Mouse (Mus musculus): ENCODE measurements around the gene Olfr389. TPM values are rescaled to one million over a fixed set of nuclear protein-coding genes. Genes with fewer than 3 reads are reported as not detected.

Olfr389 gene
- total RNA-seq (2014; rRNA removed) (not detected in 2 replicates), polyA plus RNA-seq (2015; fragmentation: Nextera tagmentation; extraction: Ambion mirVana) (not detected in 2 replicates)

GRCm38 (mm10) chr11:73780613-73781012 lies at the start of gene Olfr389:
Olfr389 (minus strand) TSS chr11:73780713.
- no peak within 1 kb of the TSS for H3K27ac ChIP-seq (ENCODE audit: low read depth, low read length)
- H3K27me3 ChIP-seq (ENCODE audit: insufficient read depth, low read length), result no peaks in the 10 kb centered on the region
- WGBS, result 86% methylated on average over 1 of the region's 1 CpGs
- H3K36me3 ChIP-seq (ENCODE audit: insufficient read depth, low read length), result no peaks in the 10 kb centered on the region
- no peaks in the 10 kb centered on the region for H3K4me1 ChIP-seq (ENCODE audit: insufficient read depth, low read length)
- H3K4me3 ChIP-seq (ENCODE audit: low read depth, low read length), result no peak within 1 kb of the TSS
- H3K9ac ChIP-seq (replicated peaks; ENCODE audit: low read length, poor library complexity, severe bottlenecking), result no peak within 1 kb of the TSS
- TF ChIP-seq CTCF (IDR thresholded peaks at IDR 0.05), result no peak
- H3K4me2 ChIP-seq (ENCODE audit: low read depth, low read length, poor library complexity, severe bottlenecking), result no peak within 1 kb of the TSS
- ATAC-seq (ENCODE audit: low FRiP score) (no peak), DNase-seq (ENCODE audit: low spot score) (no peak)
- H3K9me3 ChIP-seq (ENCODE audit: low read length), result no peaks in the 10 kb centered on the region

- Histone ChIP-seq H3K9me3 (ENCODE audit: low read length) (peaks cover 4% of the 10 kb centered on the region; the same call in 1 of the 2 replicates), H3K36me3 (ENCODE audit: insufficient read depth, low read length) (no peaks in the 10 kb centered on the region), H3K4me3 (ENCODE audit: low read depth, low read length) (no peak within 1 kb of the TSS), H3K4me1 (ENCODE audit: insufficient read depth, low read length) (no peaks in the 10 kb centered on the region), H3K27ac (ENCODE audit: low read depth, low read length) (no peak within 1 kb of the TSS), H3K27me3 (ENCODE audit: insufficient read depth, low read length) (no peaks in the 10 kb centered on the region), H3K4me2 (ENCODE audit: low read depth, low read length, poor library complexity, severe bottlenecking) (no peak within 1 kb of the TSS), H3K9ac (replicated peaks; ENCODE audit: low read length, poor library complexity, severe bottlenecking) (no peak within 1 kb of the TSS)
- no peak for TF ChIP-seq CTCF (IDR thresholded peaks at IDR 0.05)
- ATAC-seq (ENCODE audit: low FRiP score), result no peak
- no peak for DNase-seq (ENCODE audit: low spot score)
- WGBS, result 90% methylated on average over 1 of the region's 1 CpGs
Observed at GRCm38 (mm10) chr11:73816949-73817348, 36.4 kb upstream of the Olfr389 start, which contains the start of gene Olfr392. Olfr392 (minus strand) TSS chr11:73817049.

- Histone ChIP-seq H3K4me3 (ENCODE audit: low read depth, low read length) (no peak within 1 kb of the TSS), H3K4me2 (ENCODE audit: low read depth, low read length, poor library complexity, severe bottlenecking) (no peak within 1 kb of the TSS), H3K9me3 (ENCODE audit: low read length) (peaks cover 8% of the 10 kb centered on the region; the same call in 1 of the 2 replicates), H3K27me3 (ENCODE audit: insufficient read depth, low read length) (no peaks in the 10 kb centered on the region), H3K36me3 (ENCODE audit: insufficient read depth, low read length) (no peaks in the 10 kb centered on the region), H3K27ac (ENCODE audit: low read depth, low read length) (no peak within 1 kb of the TSS), H3K4me1 (ENCODE audit: insufficient read depth, low read length) (no peaks in the 10 kb centered on the region), H3K9ac (replicated peaks; ENCODE audit: low read length, poor library complexity, severe bottlenecking) (no peak within 1 kb of the TSS)
- 12% methylated on average over 1 of the region's 1 CpGs for WGBS
- TF ChIP-seq CTCF (IDR thresholded peaks at IDR 0.05), result no peak
- ATAC-seq (ENCODE audit: low FRiP score), result no peak
- DNase-seq (ENCODE audit: low spot score), result no peak
Observed at GRCm38 (mm10) chr11:73802952-73803351, 22.4 kb upstream of the Olfr389 start, which contains the start of gene Olfr391-ps. Olfr391-ps (minus strand) TSS chr11:73803052.

- no peak for DNase-seq (ENCODE audit: low spot score)
- H3K36me3 ChIP-seq (ENCODE audit: insufficient read depth, low read length), result no peaks in the 10 kb centered on the region
- no peaks in the 10 kb centered on the region for H3K9me3 ChIP-seq (ENCODE audit: low read length)
- TF ChIP-seq CTCF (IDR thresholded peaks at IDR 0.05), result no peak
- H3K4me1 ChIP-seq (ENCODE audit: insufficient read depth, low read length), result no peaks in the 10 kb centered on the region
- H3K27me3 ChIP-seq (ENCODE audit: insufficient read depth, low read length), result no peaks in the 10 kb centered on the region
- H3K27ac ChIP-seq (ENCODE audit: low read depth, low read length), result no peak within 1 kb of the TSS
- H3K9ac ChIP-seq (replicated peaks; ENCODE audit: low read length, poor library complexity, severe bottlenecking), result no peak within 1 kb of the TSS
- 76% methylated on average over 1 of the region's 1 CpGs for WGBS
- no peak within 1 kb of the TSS for H3K4me3 ChIP-seq (ENCODE audit: low read depth, low read length)
- ATAC-seq (ENCODE audit: low FRiP score), result no peak
- no peak within 1 kb of the TSS for H3K4me2 ChIP-seq (ENCODE audit: low read depth, low read length, poor library complexity, severe bottlenecking)
Observed at GRCm38 (mm10) chr11:73782664-73783063, 2.2 kb upstream of the Olfr389 start, which contains the start of gene Olfr390. Olfr390 (plus strand) TSS chr11:73782964.

DNA sequence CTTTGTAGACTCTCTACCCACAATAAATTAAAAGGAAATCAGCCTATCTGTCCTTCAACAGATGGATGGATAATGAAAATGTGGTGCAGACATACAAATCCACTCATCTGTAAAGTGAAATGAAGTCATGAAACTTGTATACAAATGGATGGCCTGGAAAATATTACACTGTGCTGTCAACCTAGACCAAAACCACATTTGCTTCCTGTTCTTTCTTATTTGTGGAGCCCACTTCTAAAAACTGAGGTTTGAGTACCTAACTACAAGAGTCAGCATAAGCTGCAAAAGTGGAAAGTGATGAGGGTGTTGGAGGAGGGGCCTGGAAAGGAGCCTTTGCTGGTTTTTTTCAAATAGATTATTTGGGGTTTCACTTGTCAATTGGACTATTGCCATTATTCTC lies 21.4 kb downstream of the Olfr389 start:
- H3K9ac ChIP-seq (replicated peaks; ENCODE audit: low read length, poor library complexity, severe bottlenecking), result no peak overlapping the region
- no peak for TF ChIP-seq CTCF (IDR thresholded peaks at IDR 0.05)
- no peaks in the 10 kb centered on the region for H3K36me3 ChIP-seq (ENCODE audit: insufficient read depth, low read length)
- no peaks in the 10 kb centered on the region for H3K27me3 ChIP-seq (ENCODE audit: insufficient read depth, low read length)
- no peaks in the 10 kb centered on the region for H3K4me1 ChIP-seq (ENCODE audit: insufficient read depth, low read length)
- no peak overlapping the region for H3K4me2 ChIP-seq (ENCODE audit: low read depth, low read length, poor library complexity, severe bottlenecking)
- no peak overlapping the region for H3K27ac ChIP-seq (ENCODE audit: low read depth, low read length)
- H3K4me3 ChIP-seq (ENCODE audit: low read depth, low read length), result no peak overlapping the region
- 0 out of 2 replicates have a peak, but pooled peaks cover 8% of the 10 kb centered on the region for H3K9me3 ChIP-seq (ENCODE audit: low read length)
- DNase-seq (ENCODE audit: low spot score) (no peak), ATAC-seq (ENCODE audit: low FRiP score) (no peak)

Other genes starting within 250 kb of the Olfr389 start
- not detected in 2 replicates for gene Olfr385, start 187.7 kb downstream of the Olfr389 start, total RNA-seq (2014; rRNA removed)
- not detected in 2 replicates for gene Olfr385, start 187.7 kb downstream of the Olfr389 start, polyA plus RNA-seq (2015; fragmentation: Nextera tagmentation; extraction: Ambion mirVana)
- gene Olfr384, start 182.1 kb downstream of the Olfr389 start, total RNA-seq (2014; rRNA removed), result not detected in 2 replicates
- not detected in 2 replicates for gene Olfr384, start 182.1 kb downstream of the Olfr389 start, polyA plus RNA-seq (2015; fragmentation: Nextera tagmentation; extraction: Ambion mirVana)
- not detected in 2 replicates for gene Zfp735, start 91.9 kb downstream of the Olfr389 start, total RNA-seq (2014; rRNA removed)
- gene Zfp735, start 91.9 kb downstream of the Olfr389 start, polyA plus RNA-seq (2015; fragmentation: Nextera tagmentation; extraction: Ambion mirVana), result not detected in 2 replicates
- gene Olfr390, start 2.3 kb upstream of the Olfr389 start, total RNA-seq (2014; rRNA removed), result not detected in 2 replicates
- not detected in 2 replicates for gene Olfr390, start 2.3 kb upstream of the Olfr389 start, polyA plus RNA-seq (2015; fragmentation: Nextera tagmentation; extraction: Ambion mirVana)
- gene Olfr391-ps, start 22.3 kb upstream of the Olfr389 start, total RNA-seq (2014; rRNA removed), result not detected in 2 replicates
- gene Olfr391-ps, start 22.3 kb upstream of the Olfr389 start, polyA plus RNA-seq (2015; fragmentation: Nextera tagmentation; extraction: Ambion mirVana), result not detected in 2 replicates
- gene Olfr392, start 36.3 kb upstream of the Olfr389 start, total RNA-seq (2014; rRNA removed), result not detected in 2 replicates
- gene Olfr392, start 36.3 kb upstream of the Olfr389 start, polyA plus RNA-seq (2015; fragmentation: Nextera tagmentation; extraction: Ambion mirVana), result not detected in 2 replicates
- gene Olfr393, start 70.7 kb upstream of the Olfr389 start, total RNA-seq (2014; rRNA removed), result not detected in 2 replicates
- not detected in 2 replicates for gene Olfr393, start 70.7 kb upstream of the Olfr389 start, polyA plus RNA-seq (2015; fragmentation: Nextera tagmentation; extraction: Ambion mirVana)
- gene Olfr394, start 110.1 kb upstream of the Olfr389 start, total RNA-seq (2014; rRNA removed), result not detected in 2 replicates
- gene Olfr394, start 110.1 kb upstream of the Olfr389 start, polyA plus RNA-seq (2015; fragmentation: Nextera tagmentation; extraction: Ambion mirVana), result not detected in 2 replicates
- not detected in 2 replicates for gene Olfr395, start 128.6 kb upstream of the Olfr389 start, total RNA-seq (2014; rRNA removed)
- not detected in 2 replicates for gene Olfr395, start 128.6 kb upstream of the Olfr389 start, polyA plus RNA-seq (2015; fragmentation: Nextera tagmentation; extraction: Ambion mirVana)
- not detected in 2 replicates for gene Olfr23, start 156.0 kb upstream of the Olfr389 start, total RNA-seq (2014; rRNA removed)
- gene Olfr23, start 156.0 kb upstream of the Olfr389 start, polyA plus RNA-seq (2015; fragmentation: Nextera tagmentation; extraction: Ambion mirVana), result not detected in 2 replicates
- gene Olfr397, start 180.1 kb upstream of the Olfr389 start, total RNA-seq (2014; rRNA removed), result not detected in 2 replicates
- gene Olfr397, start 180.1 kb upstream of the Olfr389 start, polyA plus RNA-seq (2015; fragmentation: Nextera tagmentation; extraction: Ambion mirVana), result not detected in 2 replicates
- not detected in 2 replicates for gene Olfr398, start 209.7 kb upstream of the Olfr389 start, total RNA-seq (2014; rRNA removed)
- not detected in 2 replicates for gene Olfr398, start 209.7 kb upstream of the Olfr389 start, polyA plus RNA-seq (2015; fragmentation: Nextera tagmentation; extraction: Ambion mirVana)